8 mouse cellular contexts compared by ENCODE assay signal in genomic region chr13:21253569-21253968, GRCm38 (mm10). TPM values are rescaled to one million over a fixed set of nuclear protein-coding genes. Genes with fewer than 3 reads are reported as not detected.
A peak's percentile ranks its signal among the peaks of the same experiment; 100 is the strongest.
DNase-seq lines count a peak whose midpoint lies in the region; ATAC-seq lines count a peak whose summit lies in the region.

No protein-coding gene starts in this region.

- no peaks in the 10 kb centered on the region for H3K9me3 ChIP-seq in kidney, embryonic 16.5 days (ENCODE audit: low read length)
- no peaks in the 10 kb centered on the region for H3K9me3 ChIP-seq in embryonic facial prominence, embryonic 11.5 days (replicated peaks; ENCODE audit: control insufficient read depth, low read length)
- no peaks in the 10 kb centered on the region for H3K9me3 ChIP-seq in intestine, embryonic 16.5 days (ENCODE audit: control insufficient read depth, low read length)
- H3K9me3 ChIP-seq in neural tube, embryonic 13.5 days, result no peaks in the 10 kb centered on the region

- DNase-seq in kidney, adult 18-20 months, result no peak
- no peak for DNase-seq in embryonic facial prominence, embryonic 11.5 days (ENCODE audit: low spot score)
- DNase-seq in c-Kit-positive CD71-positive TER-119-positive erythroid progenitor cells, embryonic 14.5 days (ENCODE audit: low spot score), result no peak
- no peak for DNase-seq in testis, postnatal 14 days (ENCODE audit: low spot score)
- DNase-seq in thymus, postnatal 25 days, result no peak

- peak overlapping the region; percentile 77 for H3K4me2 ChIP-seq in kidney, embryonic 16.5 days (replicated peaks; ENCODE audit: low read depth, low read length)
- H3K4me2 ChIP-seq in embryonic facial prominence, embryonic 11.5 days (ENCODE audit: low read depth, low read length), result peak overlapping the region; percentile 67
- H3K4me2 ChIP-seq in intestine, embryonic 16.5 days (ENCODE audit: low read depth, low read length), result peak overlapping the region; percentile 57
- peak overlapping the region; percentile 61 for H3K4me2 ChIP-seq in neural tube, embryonic 13.5 days

- no peak for ATAC-seq in kidney, embryonic 16.5 days (ENCODE audit: low FRiP score, low TSS enrichment)
- no peak for ATAC-seq in embryonic facial prominence, embryonic 11.5 days (replicated peaks; ENCODE audit: insufficient number of reproducible peaks, low FRiP score, low TSS enrichment, low read depth)
- no peak for ATAC-seq in intestine, embryonic 16.5 days
- peak; percentile 69 for ATAC-seq in neural tube, embryonic 13.5 days (ENCODE audit: low read depth)

- 1% methylated on average over 12 of the region's 12 CpGs for WGBS in kidney, embryonic 16.5 days
- under 1% methylated on average over 12 of the region's 12 CpGs for WGBS in embryonic facial prominence, embryonic 11.5 days
- WGBS in intestine, embryonic 16.5 days, result 3% methylated on average over 12 of the region's 12 CpGs
- WGBS in neural tube, embryonic 13.5 days, result under 1% methylated on average over 12 of the region's 12 CpGs

- peak overlapping the region; percentile 63 for H3K4me3 ChIP-seq in kidney, embryonic 16.5 days (ENCODE audit: low read length)
- H3K4me3 ChIP-seq in embryonic facial prominence, embryonic 11.5 days (ENCODE audit: low read depth, low read length), result peak overlapping the region; percentile 48
- peak overlapping the region; percentile 44 for H3K4me3 ChIP-seq in intestine, embryonic 16.5 days (ENCODE audit: low read length)
- H3K4me3 ChIP-seq in neural tube, embryonic 13.5 days, result peak overlapping the region; percentile 49

- H3K9ac ChIP-seq in kidney, embryonic 16.5 days (replicated peaks; ENCODE audit: low read length), result peak overlapping the region; percentile 60
- H3K9ac ChIP-seq in embryonic facial prominence, embryonic 11.5 days (replicated peaks; ENCODE audit: low read length), result peak overlapping the region; percentile 66
- peak overlapping the region; percentile 31; the same call in 1 of the 2 replicates for H3K9ac ChIP-seq in intestine, embryonic 16.5 days (ENCODE audit: low read depth, low read length)
- H3K9ac ChIP-seq in neural tube, embryonic 13.5 days, result peak overlapping the region; percentile 65

- H3K4me1 ChIP-seq in kidney, embryonic 16.5 days (ENCODE audit: insufficient read depth, low read length), result peaks cover 5% of the 10 kb centered on the region; the same call in 1 of the 2 replicates
- H3K4me1 ChIP-seq in embryonic facial prominence, embryonic 11.5 days (ENCODE audit: control insufficient read depth, insufficient read depth, low read length), result no peaks in the 10 kb centered on the region
- H3K4me1 ChIP-seq in intestine, embryonic 16.5 days (ENCODE audit: control insufficient read depth, insufficient read depth, low read length), result peaks cover 5% of the 10 kb centered on the region; the same call in 1 of the 2 replicates
- H3K4me1 ChIP-seq in neural tube, embryonic 13.5 days (replicated peaks), result peaks cover under 1% of the 10 kb centered on the region; the same call in 1 of the 2 replicates

- H3K27ac ChIP-seq in kidney, embryonic 16.5 days (ENCODE audit: low read length), result no peak overlapping the region
- no peak overlapping the region; the same call in 1 of the 2 replicates for H3K27ac ChIP-seq in embryonic facial prominence, embryonic 11.5 days (replicated peaks; ENCODE audit: low read depth, low read length)
- H3K27ac ChIP-seq in intestine, embryonic 16.5 days (ENCODE audit: low read length), result no peak overlapping the region
- no peak overlapping the region for H3K27ac ChIP-seq in neural tube, embryonic 13.5 days (replicated peaks)

- H3K27me3 ChIP-seq in kidney, embryonic 16.5 days (ENCODE audit: insufficient read depth, low read length), result peaks cover 9% of the 10 kb centered on the region; the same call in 1 of the 2 replicates
- H3K27me3 ChIP-seq in embryonic facial prominence, embryonic 11.5 days (ENCODE audit: control insufficient read depth, insufficient read depth, low read length), result peaks cover 3% of the 10 kb centered on the region; the same call in 1 of the 2 replicates
- no peaks in the 10 kb centered on the region for H3K27me3 ChIP-seq in intestine, embryonic 16.5 days (replicated peaks; ENCODE audit: control insufficient read depth, insufficient read depth, low read length)
- H3K27me3 ChIP-seq in neural tube, embryonic 13.5 days, result peaks cover 21% of the 10 kb centered on the region

- no peaks in the 10 kb centered on the region for H3K36me3 ChIP-seq in kidney, embryonic 16.5 days (ENCODE audit: insufficient read depth, low read length)
- no peaks in the 10 kb centered on the region for H3K36me3 ChIP-seq in embryonic facial prominence, embryonic 11.5 days (replicated peaks; ENCODE audit: control insufficient read depth, insufficient read depth, low read depth, low read length)
- H3K36me3 ChIP-seq in intestine, embryonic 16.5 days (ENCODE audit: control insufficient read depth, insufficient read depth, low read length), result no peaks in the 10 kb centered on the region
- no peaks in the 10 kb centered on the region for H3K36me3 ChIP-seq in neural tube, embryonic 13.5 days

RNA-seq across cellular contexts. Expression of gene Gpx5, which starts 39.0 kb away (rescaled TPM):
- polyA plus RNA-seq in kidney, embryonic 16.5 days (2015; fragmentation: Nextera tagmentation; extraction: Ambion mirVana), result not detected in 2 replicates
- not detected in 2 replicates for polyA plus RNA-seq in embryonic facial prominence, embryonic 11.5 days (2014; fragmentation: Nextera tagmentation; extraction: Ambion mirVana)
- not detected in 2 replicates for polyA plus RNA-seq in intestine, embryonic 16.5 days (2015; fragmentation: Nextera tagmentation; extraction: Ambion mirVana)
- polyA plus RNA-seq in neural tube, embryonic 13.5 days (2015; fragmentation: Nextera tagmentation; extraction: Ambion mirVana), result not detected in 2 replicates

RNA-seq across cellular contexts. Expression of gene Gpx6, which starts 58.4 kb away (rescaled TPM):
- polyA plus RNA-seq in kidney, embryonic 16.5 days (2015; fragmentation: Nextera tagmentation; extraction: Ambion mirVana), result 10.7 and 11.8 TPM in 2 replicates
- polyA plus RNA-seq in embryonic facial prominence, embryonic 11.5 days (2014; fragmentation: Nextera tagmentation; extraction: Ambion mirVana), result 0.41 and 0.67 TPM in 2 replicates
- not detected in 2 replicates for polyA plus RNA-seq in intestine, embryonic 16.5 days (2015; fragmentation: Nextera tagmentation; extraction: Ambion mirVana)
- polyA plus RNA-seq in neural tube, embryonic 13.5 days (2015; fragmentation: Nextera tagmentation; extraction: Ambion mirVana), result not detected in 2 replicates
